Mouse (Mus musculus): ENCODE data around the gene Ift88. TPM values are rescaled to one million over a fixed set of nuclear protein-coding genes. Genes with fewer than 3 reads are reported as not detected.

The Ift88 gene
- polyA plus RNA-seq, 1 experiment: 7.8 TPM

- H3K4me3 ChIP-seq (ENCODE audit: insufficient read depth, low read length): no peak overlapping the region
- peaks cover 3% of the 10 kb centered on the region for H3K4me1 ChIP-seq (ENCODE audit: control insufficient read depth, insufficient read depth, low read length)
- TF ChIP-seq POLR2A (IDR thresholded peaks at IDR 0.05; ENCODE audit: borderline replicate concordance, low read depth, low read length) (no peak), CTCF (IDR thresholded peaks at IDR 0.05; ENCODE audit: low read depth, low read length) (no peak)
- no peak overlapping the region for H3K27ac ChIP-seq (ENCODE audit: insufficient read depth, low read depth, low read length)
Measured at GRCm38 (mm10) chr14:57527598-57527997, 103.7 kb downstream of the Ift88 start.

GRCm38 (mm10) chr14:57529086-57529785 is 105.4 kb downstream of the Ift88 start:
- H3K4me1 ChIP-seq (ENCODE audit: control insufficient read depth, insufficient read depth, low read length): peaks cover 3% of the 10 kb centered on the region

GRCm38 (mm10) chr14:57529786-57530515 is 106.1 kb downstream of the Ift88 start:
- H3K27ac ChIP-seq (ENCODE audit: insufficient read depth, low read depth, low read length): no peak overlapping the region
- TF ChIP-seq POLR2A (IDR thresholded peaks at IDR 0.05; ENCODE audit: borderline replicate concordance, low read depth, low read length) (no peak), CTCF (IDR thresholded peaks at IDR 0.05; ENCODE audit: low read depth, low read length) (no peak)
- H3K4me1 ChIP-seq (ENCODE audit: control insufficient read depth, insufficient read depth, low read length): peaks cover 3% of the 10 kb centered on the region
- H3K4me3 ChIP-seq (ENCODE audit: insufficient read depth, low read length): no peak overlapping the region

More at GRCm38 (mm10) chr14:57529086-57529785, 105.4 kb downstream of the Ift88 start:
- Histone ChIP-seq H3K4me3 (ENCODE audit: insufficient read depth, low read length) (no peak overlapping the region), H3K27ac (ENCODE audit: insufficient read depth, low read depth, low read length) (no peak overlapping the region)
- TF ChIP-seq CTCF (IDR thresholded peaks at IDR 0.05; ENCODE audit: low read depth, low read length) (no peak), POLR2A (IDR thresholded peaks at IDR 0.05; ENCODE audit: borderline replicate concordance, low read depth, low read length) (no peak)

- Histone ChIP-seq H3K27ac (ENCODE audit: insufficient read depth, low read depth, low read length) (no peak overlapping the region), H3K4me1 (ENCODE audit: control insufficient read depth, insufficient read depth, low read length) (peaks cover 6% of the 10 kb centered on the region), H3K4me3 (ENCODE audit: insufficient read depth, low read length) (no peak overlapping the region)
- TF ChIP-seq POLR2A (IDR thresholded peaks at IDR 0.05; ENCODE audit: borderline replicate concordance, low read depth, low read length): no peak
- TF ChIP-seq CTCF (IDR thresholded peaks at IDR 0.05; ENCODE audit: low read depth, low read length): no peak
Measured at GRCm38 (mm10) chr14:57532577-57532976, 108.7 kb downstream of the Ift88 start.

- Histone ChIP-seq H3K4me1 (ENCODE audit: control insufficient read depth, insufficient read depth, low read length) (peaks cover 10% of the 10 kb centered on the region), H3K4me3 (ENCODE audit: insufficient read depth, low read length) (no peak overlapping the region), H3K27ac (ENCODE audit: insufficient read depth, low read depth, low read length) (no peak overlapping the region)
- TF ChIP-seq CTCF (IDR thresholded peaks at IDR 0.05; ENCODE audit: low read depth, low read length) (peak; percentile 91), POLR2A (IDR thresholded peaks at IDR 0.05; ENCODE audit: borderline replicate concordance, low read depth, low read length) (no peak)
Measured at GRCm38 (mm10) chr14:57533214-57533613, 109.4 kb downstream of the Ift88 start.

GRCm38 (mm10) chr14:57533841-57534240 is 110.0 kb downstream of the Ift88 start:
- Histone ChIP-seq H3K4me3 (ENCODE audit: insufficient read depth, low read length) (no peak overlapping the region), H3K4me1 (ENCODE audit: control insufficient read depth, insufficient read depth, low read length) (peaks cover 10% of the 10 kb centered on the region), H3K27ac (ENCODE audit: insufficient read depth, low read depth, low read length) (no peak overlapping the region)
- TF ChIP-seq CTCF (IDR thresholded peaks at IDR 0.05; ENCODE audit: low read depth, low read length) (no peak), POLR2A (IDR thresholded peaks at IDR 0.05; ENCODE audit: borderline replicate concordance, low read depth, low read length) (no peak)

- Histone ChIP-seq H3K4me3 (ENCODE audit: insufficient read depth, low read length) (no peak overlapping the region), H3K27ac (ENCODE audit: insufficient read depth, low read depth, low read length) (no peak overlapping the region), H3K4me1 (ENCODE audit: control insufficient read depth, insufficient read depth, low read length) (peaks cover 10% of the 10 kb centered on the region)
- TF ChIP-seq CTCF (IDR thresholded peaks at IDR 0.05; ENCODE audit: low read depth, low read length) (no peak), POLR2A (IDR thresholded peaks at IDR 0.05; ENCODE audit: borderline replicate concordance, low read depth, low read length) (no peak)
Measured at GRCm38 (mm10) chr14:57534346-57534745, 110.5 kb downstream of the Ift88 start.

GRCm38 (mm10) chr14:57534961-57535360 is 111.1 kb downstream of the Ift88 start:
- no peak overlapping the region for H3K27ac ChIP-seq (ENCODE audit: insufficient read depth, low read depth, low read length)
- peaks cover 10% of the 10 kb centered on the region for H3K4me1 ChIP-seq (ENCODE audit: control insufficient read depth, insufficient read depth, low read length)

GRCm38 (mm10) chr14:57535646-57536045 is 111.8 kb downstream of the Ift88 start:
- Histone ChIP-seq H3K4me3 (ENCODE audit: insufficient read depth, low read length) (no peak overlapping the region), H3K4me1 (ENCODE audit: control insufficient read depth, insufficient read depth, low read length) (peaks cover 10% of the 10 kb centered on the region), H3K27ac (ENCODE audit: insufficient read depth, low read depth, low read length) (no peak overlapping the region)
- TF ChIP-seq CTCF (IDR thresholded peaks at IDR 0.05; ENCODE audit: low read depth, low read length): no peak
- TF ChIP-seq POLR2A (IDR thresholded peaks at IDR 0.05; ENCODE audit: borderline replicate concordance, low read depth, low read length): no peak

More at GRCm38 (mm10) chr14:57534961-57535360, 111.1 kb downstream of the Ift88 start:
- H3K4me3 ChIP-seq (ENCODE audit: insufficient read depth, low read length): no peak overlapping the region
- TF ChIP-seq POLR2A (IDR thresholded peaks at IDR 0.05; ENCODE audit: borderline replicate concordance, low read depth, low read length): no peak
- TF ChIP-seq CTCF (IDR thresholded peaks at IDR 0.05; ENCODE audit: low read depth, low read length): no peak

- peaks cover 10% of the 10 kb centered on the region for H3K4me1 ChIP-seq (ENCODE audit: control insufficient read depth, insufficient read depth, low read length)
- TF ChIP-seq POLR2A (IDR thresholded peaks at IDR 0.05; ENCODE audit: borderline replicate concordance, low read depth, low read length): no peak
- TF ChIP-seq CTCF (IDR thresholded peaks at IDR 0.05; ENCODE audit: low read depth, low read length): no peak
- H3K27ac ChIP-seq (ENCODE audit: insufficient read depth, low read depth, low read length): no peak overlapping the region
- H3K4me3 ChIP-seq (ENCODE audit: insufficient read depth, low read length): no peak overlapping the region
Measured at GRCm38 (mm10) chr14:57536820-57537219, 113.0 kb downstream of the Ift88 start.
